Mouse (Mus musculus) embryo, embryonic 10 days (tissue): ENCODE measurements around the gene Adcy1.
"Not testable (repeated sequence)": the region's sequence is repeated elsewhere in the genome, so short reads cannot be mapped to it uniquely, and the experiment has no call there.

Experiments used
- DNase-seq: peaks from one replicate; pipeline ENCODE4 v3.0.0-alpha.2; 2015; ENCODE audit warnings: low spot score

The Adcy1 gene

DNA sequence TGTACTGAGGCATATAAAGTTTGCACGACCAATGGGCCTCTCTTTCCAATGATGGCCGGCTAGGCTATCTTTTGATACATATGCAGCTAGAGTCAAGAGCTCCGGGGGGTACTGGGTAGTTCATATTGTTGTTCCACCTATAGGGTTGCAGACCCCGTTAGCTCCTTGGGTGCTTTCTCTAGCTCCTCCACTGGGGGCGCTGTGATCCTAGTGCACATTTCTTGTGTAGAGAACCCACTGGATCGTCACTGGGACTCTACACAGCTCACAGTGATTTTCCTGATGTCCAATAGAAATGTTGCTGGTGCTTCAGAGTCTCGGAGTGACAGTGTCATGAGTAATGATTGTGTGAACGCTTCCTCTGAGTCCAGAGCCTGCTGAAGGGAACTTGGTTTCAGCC, 158.5 kb downstream of the Adcy1 start:
- not testable (repeated sequence) for DNase-seq

- no peak for DNase-seq
Measured at GRCm38 (mm10) chr11:7226200-7226599, 162.9 kb downstream of the Adcy1 start.

DNA sequence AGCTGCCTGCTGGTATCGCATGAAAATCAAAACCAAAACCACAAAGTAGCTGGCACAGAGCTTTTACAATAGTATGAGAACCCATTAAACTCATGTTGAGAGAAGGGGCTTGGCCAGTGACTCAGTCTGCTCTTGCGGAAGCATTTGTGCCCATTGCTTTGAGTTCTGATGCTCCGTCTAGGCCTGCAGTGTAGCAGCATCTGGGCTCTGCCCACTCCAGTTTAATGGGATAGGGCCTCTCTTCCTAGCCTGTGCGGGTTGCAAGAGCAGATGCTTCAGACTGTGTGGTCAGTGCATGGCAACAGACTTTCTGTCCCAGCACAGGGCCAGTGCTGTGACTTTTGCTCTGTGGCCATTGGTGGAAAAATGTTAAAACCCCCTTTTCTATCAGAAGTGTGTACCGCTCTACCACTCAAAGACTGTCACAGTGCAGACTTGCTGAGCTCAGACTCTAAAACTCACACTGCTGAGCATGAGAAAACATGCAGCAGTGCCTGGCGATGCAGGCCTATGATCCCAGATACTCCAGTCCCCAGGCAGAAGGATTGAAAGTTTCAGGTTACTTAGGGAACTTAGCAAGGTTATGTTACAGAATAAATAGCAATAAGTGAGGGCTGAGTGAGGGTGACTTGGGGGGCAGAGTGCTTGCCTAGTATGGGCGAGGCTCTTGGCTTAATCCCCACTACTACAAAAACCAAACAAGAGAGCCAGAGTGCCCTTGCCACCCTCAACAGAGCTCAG, 163.7 kb downstream of the Adcy1 start:
- peak; percentile 8 for DNase-seq

DNA sequence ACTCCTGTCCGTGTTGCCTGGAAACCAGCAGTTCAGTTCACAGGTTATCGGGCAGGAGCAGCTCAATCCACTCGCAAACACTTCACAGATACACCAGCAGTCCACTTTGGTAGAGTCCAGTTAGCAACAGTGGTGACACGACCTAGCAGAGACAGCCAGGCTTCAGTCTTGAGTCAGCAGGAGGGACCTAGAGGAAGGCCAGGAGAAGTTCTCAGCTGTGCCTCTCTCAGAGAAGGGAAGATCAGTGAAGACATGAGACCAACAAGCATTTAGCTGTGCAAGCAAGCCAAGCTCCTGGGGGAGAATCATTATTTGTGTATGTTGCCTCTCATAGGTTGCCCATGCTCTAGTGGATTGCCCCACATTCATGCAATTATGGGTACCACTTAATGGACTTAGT, 164.8 kb downstream of the Adcy1 start:
- no peak for DNase-seq
